Mouse (Mus musculus): Measurements from ENCODE around the gene Sez6l. TPM values are rescaled to one million over a fixed set of nuclear protein-coding genes. Genes with fewer than 3 reads are reported as not detected.

The Sez6l gene
- 100 to 1,000 TPM; 174 to 177 TPM for total RNA-seq (2021)
- long read RNA-seq, experiment 1, full-length matches to known transcripts, result 82 of 186 reads
- long read RNA-seq, experiment 1, partial matches to known transcripts, result 62 of 186 reads
- long read RNA-seq, experiment 1, other reads (novel, unspliced or antisense), result 42 of 186 reads
- long read RNA-seq, experiment 2, full-length matches to known transcripts, result 56 of 141 reads
- long read RNA-seq, experiment 2, partial matches to known transcripts, result 48 of 141 reads
- long read RNA-seq, experiment 2, other reads (novel, unspliced or antisense), result 37 of 141 reads

DNA sequence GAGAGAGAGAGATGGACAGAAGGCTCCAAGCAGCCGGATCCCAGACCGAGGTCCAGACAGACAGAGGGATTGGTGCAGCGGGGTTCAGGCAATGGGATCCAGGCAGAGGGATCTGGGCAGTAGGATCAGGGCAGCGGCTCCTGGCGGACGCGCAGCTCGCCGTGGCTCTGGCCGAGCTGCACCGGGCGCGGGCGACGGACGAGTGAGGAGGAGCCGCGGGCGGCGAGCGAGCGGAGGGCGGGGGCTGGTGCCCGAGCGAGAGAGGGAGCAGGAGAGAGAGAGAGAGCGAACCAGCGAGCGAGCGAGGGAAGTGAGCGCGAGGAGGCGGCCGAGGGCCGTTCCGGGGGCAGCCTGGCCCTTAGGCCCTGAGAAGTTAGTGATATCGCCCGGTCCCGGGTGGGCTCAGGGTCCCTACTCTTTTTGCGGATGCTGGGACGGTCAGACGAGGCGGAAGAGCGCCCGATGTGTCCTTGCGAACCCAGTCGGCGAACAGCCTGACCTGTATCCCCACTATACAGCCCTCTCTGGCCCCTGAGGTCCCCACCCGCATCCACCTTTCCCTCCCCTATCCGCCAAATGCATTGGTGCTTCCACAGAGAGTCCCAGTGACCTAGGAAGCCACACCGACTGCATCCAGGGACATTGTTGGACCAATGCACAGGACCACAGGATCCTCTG, at the start of gene Sez6l:
Sez6l (minus strand) TSS at position 193 of the 678 bp plus-strand sequence.
- TF ChIP-seq CTCF (IDR thresholded peaks at IDR 0.05), result peak; percentile 24
- Histone ChIP-seq H3K27ac (peak within 1 kb of the TSS; percentile 96), H3K4me3 (peak within 1 kb of the TSS; percentile 90)
- DNase-seq (ENCODE audit: extremely low spot score in 1 of 2, low spot score in 2 of 2), result peak; percentile 78 to 85
- intact Hi-C loops (cut with DNase I), result loop anchor here (2.0 to 10.0 kb wide), 6 partner anchors 66 to 478 kb away; no protein-coding TSS in a partner anchor

DNA sequence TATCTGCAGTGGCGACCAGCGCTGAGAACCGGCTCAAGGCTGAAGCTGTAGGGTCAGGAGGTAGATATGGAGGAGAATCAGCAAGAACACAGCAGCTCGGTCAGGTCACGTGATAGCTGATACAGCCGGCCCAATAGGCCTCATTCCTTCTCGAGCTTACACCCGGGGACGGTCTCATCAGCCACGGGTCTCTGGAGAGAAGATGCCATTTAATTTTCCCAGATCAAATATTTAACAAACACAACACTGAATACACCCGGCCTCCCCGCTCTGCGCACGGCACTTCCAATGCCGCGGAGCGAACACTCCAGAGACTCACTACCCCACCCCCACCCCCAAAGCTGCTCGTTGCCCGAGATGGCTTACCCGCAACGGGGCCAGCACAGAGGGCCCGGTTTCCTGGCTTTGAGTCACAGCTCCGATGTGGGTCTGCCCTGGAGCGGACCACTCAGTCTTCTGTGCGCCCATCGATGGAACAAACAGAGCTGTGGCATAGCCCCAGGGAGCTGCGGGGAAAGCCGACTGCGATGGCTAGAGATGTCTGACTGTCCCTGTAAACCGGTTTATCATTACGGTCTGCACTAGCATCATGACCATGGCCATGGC, 48.7 kb upstream of the Sez6l start:
- no peak for DNase-seq (ENCODE audit: extremely low spot score in 1 of 2, low spot score in 2 of 2)
- intact Hi-C loops (cut with DNase I), result no loop called here
- TF ChIP-seq CTCF (IDR thresholded peaks at IDR 0.05), result no peak
- Histone ChIP-seq H3K4me3 (no peak overlapping the region), H3K27ac (no peak overlapping the region)

DNA sequence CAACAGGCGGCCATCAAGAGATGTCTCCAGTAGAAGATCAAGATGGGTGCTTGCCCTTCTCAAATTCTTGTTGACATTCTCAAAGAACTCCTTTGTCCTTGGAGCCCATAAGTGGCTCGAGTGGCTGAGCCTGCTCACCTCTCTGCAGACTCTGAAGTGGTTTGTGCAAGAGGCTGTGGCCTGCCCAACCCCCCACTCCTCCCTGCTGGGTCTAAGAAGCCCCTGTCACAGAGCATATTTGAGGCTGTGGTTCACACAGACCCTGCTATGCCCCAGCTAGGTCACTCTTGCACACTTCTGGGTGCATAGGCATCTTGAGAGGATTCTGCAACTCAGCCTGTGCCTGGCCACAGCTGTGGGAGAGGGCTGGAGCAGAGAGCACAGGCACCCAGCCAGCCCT, 46.0 kb upstream of the Sez6l start:
- TF ChIP-seq CTCF (IDR thresholded peaks at IDR 0.05), result no peak
- intact Hi-C loops (cut with DNase I), result no loop called here
- DNase-seq (ENCODE audit: extremely low spot score in 1 of 2, low spot score in 2 of 2), result no peak
- H3K27ac ChIP-seq, result no peak overlapping the region
- H3K4me3 ChIP-seq, result no peak overlapping the region

GRCm38 (mm10) chr5:112620256-112620655, 43.3 kb upstream of the Sez6l start:
- no peak overlapping the region for H3K4me3 ChIP-seq
- TF ChIP-seq CTCF (IDR thresholded peaks at IDR 0.05), result no peak
- intact Hi-C loops (cut with DNase I), result no loop called here
- no peak for DNase-seq (ENCODE audit: extremely low spot score in 1 of 2, low spot score in 2 of 2)
- no peak overlapping the region for H3K27ac ChIP-seq

- no peak for DNase-seq (ENCODE audit: extremely low spot score in 1 of 2, low spot score in 2 of 2)
- no peak overlapping the region for H3K27ac ChIP-seq
- intact Hi-C loops (cut with DNase I), result no loop called here
- no peak overlapping the region for H3K4me3 ChIP-seq
- TF ChIP-seq CTCF (IDR thresholded peaks at IDR 0.05), result no peak
These were observed 42.4 kb upstream of the Sez6l start for GRCm38 (mm10) chr5:112619344-112619743.

DNA sequence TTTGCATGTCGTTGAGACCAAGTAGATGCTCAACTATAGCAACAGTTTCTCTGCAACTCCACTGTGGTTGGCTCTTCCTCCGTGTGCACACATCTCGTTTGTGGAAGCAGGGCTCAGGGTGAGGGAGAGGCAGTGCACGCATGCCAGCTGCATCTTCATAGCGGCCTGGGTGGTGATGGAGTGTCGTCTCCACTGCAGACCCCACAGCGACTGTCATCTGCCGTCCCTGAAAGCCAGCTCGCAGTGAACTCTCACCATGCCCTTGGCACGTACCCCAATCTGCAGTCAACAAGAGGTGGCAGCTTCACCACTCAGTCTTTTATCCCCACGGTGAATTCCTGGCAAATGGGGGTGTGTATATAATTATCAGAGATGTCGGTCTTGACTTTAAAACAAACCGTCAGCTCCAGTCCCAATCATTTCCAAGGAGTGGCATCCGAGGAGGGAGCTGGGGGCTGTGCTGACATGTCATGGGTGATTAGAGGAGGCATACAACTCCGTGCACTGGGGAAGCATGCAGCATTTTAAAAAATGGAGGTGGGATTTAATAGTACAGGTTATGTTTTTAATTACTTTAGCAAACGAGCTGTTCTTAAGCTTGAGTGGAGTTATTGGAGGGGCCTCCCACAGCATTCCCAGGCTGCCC, 40.7 kb upstream of the Sez6l start:
- H3K27ac ChIP-seq, result no peak overlapping the region
- H3K4me3 ChIP-seq, result no peak overlapping the region
- no peak for DNase-seq (ENCODE audit: extremely low spot score in 1 of 2, low spot score in 2 of 2)
- TF ChIP-seq CTCF (IDR thresholded peaks at IDR 0.05), result no peak
- intact Hi-C loops (cut with DNase I), result no loop called here

DNA sequence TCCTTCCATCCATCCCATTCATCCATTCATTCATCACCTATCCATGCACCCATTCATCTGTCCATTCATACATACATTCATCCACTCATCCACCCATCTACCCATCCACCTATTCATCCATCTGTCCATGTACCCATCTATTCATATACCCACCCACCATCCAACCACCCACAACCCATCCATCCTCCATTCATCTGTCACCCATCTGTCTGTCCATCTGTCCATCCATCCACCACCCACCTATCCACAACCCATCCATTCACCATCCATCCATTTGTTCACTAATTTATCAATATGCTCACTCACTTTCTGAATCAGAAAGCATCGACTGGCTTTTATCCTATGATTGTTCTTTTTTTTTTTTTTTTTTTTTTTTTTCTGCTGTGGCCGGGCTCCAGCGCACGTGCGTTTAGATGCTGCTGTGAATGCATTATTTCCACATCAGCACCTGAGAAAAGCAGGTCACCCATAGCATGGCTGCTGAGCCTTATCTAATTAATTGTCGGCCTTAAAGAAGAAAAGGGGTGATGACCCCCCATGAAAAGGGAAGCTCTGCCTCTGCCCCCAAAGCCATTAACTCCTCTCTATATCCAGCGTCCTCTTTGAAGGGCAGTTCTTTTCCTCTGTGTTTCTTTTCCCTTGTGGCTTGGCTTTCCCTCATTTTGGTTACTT, 39.1 kb upstream of the Sez6l start:
- Histone ChIP-seq H3K4me3 (no peak overlapping the region), H3K27ac (no peak overlapping the region)
- TF ChIP-seq CTCF (IDR thresholded peaks at IDR 0.05), result no peak
- intact Hi-C loops (cut with DNase I), result no loop called here
- DNase-seq (ENCODE audit: extremely low spot score in 1 of 2, low spot score in 2 of 2), result no peak

DNA sequence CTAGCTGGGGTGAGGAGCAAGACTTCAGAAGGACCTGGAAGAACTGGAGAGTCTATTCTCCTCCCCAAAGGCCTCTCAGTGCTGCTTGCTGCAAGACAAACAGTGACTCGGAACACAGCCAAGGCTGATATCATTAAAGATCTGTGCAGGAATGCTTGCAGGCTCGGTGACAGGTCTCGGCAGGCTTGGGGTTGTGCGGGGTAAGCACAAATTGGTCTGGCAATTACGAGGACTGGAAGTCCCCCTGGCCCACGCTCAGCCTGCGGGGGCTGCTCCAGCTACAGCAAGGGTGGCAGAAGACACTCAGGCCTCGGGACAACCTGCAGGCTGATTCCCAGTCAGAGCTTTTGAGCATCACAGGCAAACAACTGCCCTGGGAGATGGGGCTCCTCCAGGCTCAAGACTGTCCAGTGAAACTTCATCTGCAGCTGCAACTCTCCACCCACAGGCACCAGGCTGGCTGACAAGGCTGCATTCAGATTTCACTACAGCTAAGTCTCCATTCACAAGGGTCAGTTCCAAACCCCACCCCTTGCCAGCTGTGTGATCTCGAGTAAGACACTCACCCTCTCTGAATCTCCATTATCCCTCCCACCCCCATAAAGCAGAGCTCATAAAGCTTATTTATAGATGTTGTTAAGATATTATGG, 31.0 kb upstream of the Sez6l start:
- intact Hi-C loops (cut with DNase I), result no loop called here
- Histone ChIP-seq H3K4me3 (no peak overlapping the region), H3K27ac (no peak overlapping the region)
- TF ChIP-seq CTCF (IDR thresholded peaks at IDR 0.05), result no peak
- DNase-seq (ENCODE audit: extremely low spot score in 1 of 2, low spot score in 2 of 2), result peak in 1 of 2 experiments; percentile 20

- H3K4me3 ChIP-seq, result no peak overlapping the region
- no peak for TF ChIP-seq CTCF (IDR thresholded peaks at IDR 0.05)
- no peak overlapping the region for H3K27ac ChIP-seq
- no peak for DNase-seq (ENCODE audit: extremely low spot score in 1 of 2, low spot score in 2 of 2)
- intact Hi-C loops (cut with DNase I), result no loop called here
These were observed 30.1 kb upstream of the Sez6l start for GRCm38 (mm10) chr5:112607119-112607518.

DNA sequence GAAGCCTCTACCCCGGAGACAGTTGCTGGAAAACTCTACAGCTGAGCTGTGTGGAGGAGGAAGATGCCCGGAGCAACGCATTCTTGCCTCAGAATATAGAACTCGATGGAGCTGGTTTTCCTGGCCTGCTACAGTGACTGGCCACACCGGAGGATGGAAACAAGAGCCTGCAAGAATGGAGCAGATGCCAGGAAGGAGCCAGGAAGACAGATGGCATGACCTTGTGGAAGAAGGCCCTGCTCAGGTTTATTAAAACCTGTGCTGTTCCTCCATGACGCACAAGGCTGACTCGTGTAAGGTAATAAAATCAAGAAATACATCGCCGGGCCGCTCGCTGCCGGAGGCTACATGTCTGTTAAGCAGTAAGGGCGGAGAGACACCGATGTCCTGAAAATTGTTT, 28.4 kb upstream of the Sez6l start:
- H3K4me3 ChIP-seq, result no peak overlapping the region
- no peak for TF ChIP-seq CTCF (IDR thresholded peaks at IDR 0.05)
- intact Hi-C loops (cut with DNase I), result no loop called here
- DNase-seq (ENCODE audit: extremely low spot score in 1 of 2, low spot score in 2 of 2), result no peak
- H3K27ac ChIP-seq, result no peak overlapping the region

- no peak for DNase-seq (ENCODE audit: extremely low spot score in 1 of 2, low spot score in 2 of 2)
- Histone ChIP-seq H3K27ac (no peak overlapping the region), H3K4me3 (no peak overlapping the region)
- TF ChIP-seq CTCF (IDR thresholded peaks at IDR 0.05), result no peak
- intact Hi-C loops (cut with DNase I), result no loop called here
These were observed 27.3 kb upstream of the Sez6l start for GRCm38 (mm10) chr5:112604251-112604650.
